Mouse (Mus musculus) embryonic fibroblast, embryonic 13.5 days (primary cell): ENCODE data around the gene Irf4. TPM values are rescaled to one million over a fixed set of nuclear protein-coding genes. Genes with fewer than 3 reads are reported as not detected.

Experiments
- H3K27ac ChIP-seq: 2 replicates; pipeline ENCODE4 v1.5.1; 2012; ENCODE audit warnings: low read length, control low read depth, inconsistent platforms; ENCODE audit not compliant: insufficient read depth
- H3K4me1 ChIP-seq: 2 replicates; pipeline ENCODE4 v1.6.1; 2011; ENCODE audit warnings: low read length; ENCODE audit not compliant: control insufficient read depth, insufficient read depth
- H3K4me3 ChIP-seq: 2 replicates; pipeline ENCODE4 v1.5.1; 2011; ENCODE audit warnings: mild to moderate bottlenecking, control low read depth, low read length; ENCODE audit not compliant: insufficient read depth
- CTCF ChIP-seq: IDR thresholded peaks from 2 replicates; pipeline ENCODE4 v1.5.1; 2011; ENCODE audit warnings: mild to moderate bottlenecking, control low read depth, low read length, moderate library complexity, borderline replicate concordance; ENCODE audit not compliant: insufficient read depth
- POLR2A ChIP-seq: IDR thresholded peaks from 2 replicates; pipeline ENCODE4 v1.6.1; 2011; ENCODE audit warnings: low read depth, mild to moderate bottlenecking, control low read depth, low read length, moderate library complexity
- polyA plus RNA-seq: library from polyadenylated mRNA; stranded (reverse); fragments of >200 nt; gene quantifications from 2 replicates; pipeline ENCODE4 v1.2.4, GENCODE M21; 2011; ENCODE audit warnings: low read depth; ENCODE audit not compliant: missing spikeins, insufficient read length

Gene Irf4
- polyA plus RNA-seq, 1 experiment = not detected

DNA sequence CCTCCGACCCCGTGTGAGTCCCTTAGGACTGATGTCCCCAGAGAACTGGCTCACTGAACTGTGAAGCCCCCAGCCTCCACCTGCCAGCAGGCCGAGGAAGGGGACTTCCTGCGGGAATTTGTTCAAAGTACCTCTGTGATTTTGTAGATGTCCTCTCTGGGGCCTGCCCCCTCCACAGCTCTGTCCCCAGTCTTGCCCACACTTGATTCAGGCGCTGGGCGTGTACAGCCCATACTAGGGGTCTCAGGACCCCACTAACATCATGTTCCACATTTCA is 2.2 kb downstream of the Irf4 start:
- H3K27ac ChIP-seq = no peak overlapping the region
- 0 out of 2 replicates have a peak, but pooled peaks cover 3% of the 10 kb centered on the region for H3K4me1 ChIP-seq
- no peak for TF ChIP-seq CTCF
- TF ChIP-seq POLR2A = no peak
- no peak overlapping the region for H3K4me3 ChIP-seq

DNA sequence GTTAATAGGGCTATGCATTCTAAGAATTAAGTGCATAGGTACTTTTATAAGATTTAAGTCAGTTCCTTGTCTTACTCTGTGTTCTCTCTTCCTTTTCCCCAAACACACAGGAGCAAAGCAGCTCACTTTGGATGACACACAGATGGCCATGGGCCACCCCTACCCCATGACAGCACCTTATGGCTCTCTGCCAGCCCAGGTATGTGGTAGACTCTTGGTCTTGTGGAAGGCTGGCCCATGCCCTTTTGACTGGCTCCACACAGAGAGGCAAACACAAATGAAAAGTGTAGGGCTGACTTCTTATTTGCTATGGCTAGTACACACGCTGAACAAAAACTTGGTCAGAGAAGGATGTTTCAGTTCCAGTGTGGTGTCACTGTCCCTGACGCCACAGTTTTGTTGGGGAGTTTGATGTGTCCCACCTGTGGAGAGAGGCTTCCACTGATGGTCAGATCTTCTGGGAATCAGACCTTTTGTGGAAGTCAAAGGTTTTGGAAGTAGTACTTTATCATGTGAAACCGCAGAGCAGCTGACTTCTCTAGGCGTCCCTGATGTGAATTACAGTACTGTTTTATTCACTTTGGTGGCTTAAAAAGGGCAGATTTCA is 3.7 kb downstream of the Irf4 start:
- Histone ChIP-seq H3K4me3 (no peak overlapping the region), H3K4me1 (0 out of 2 replicates have a peak, but pooled peaks cover 3% of the 10 kb centered on the region), H3K27ac (no peak overlapping the region)
- no peak for TF ChIP-seq POLR2A
- no peak for TF ChIP-seq CTCF

DNA sequence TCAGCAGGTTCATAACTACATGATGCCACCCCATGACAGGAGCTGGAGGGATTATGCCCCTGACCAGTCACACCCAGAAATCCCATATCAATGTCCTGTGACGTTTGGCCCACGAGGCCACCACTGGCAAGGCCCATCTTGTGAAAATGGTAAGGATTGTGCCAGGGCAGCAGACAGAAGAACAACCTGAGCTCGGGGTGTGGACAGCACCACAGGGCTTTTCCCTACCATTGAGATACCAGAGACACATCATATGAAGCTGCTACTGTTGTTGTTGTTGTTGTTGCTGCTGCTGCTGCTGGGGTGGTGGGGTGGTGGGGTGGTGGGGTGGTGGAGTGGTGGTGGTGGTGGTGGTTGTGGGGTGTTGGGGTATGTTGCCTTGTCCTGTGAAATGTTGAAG is 4.4 kb downstream of the Irf4 start:
- H3K27ac ChIP-seq = no peak overlapping the region

DNA sequence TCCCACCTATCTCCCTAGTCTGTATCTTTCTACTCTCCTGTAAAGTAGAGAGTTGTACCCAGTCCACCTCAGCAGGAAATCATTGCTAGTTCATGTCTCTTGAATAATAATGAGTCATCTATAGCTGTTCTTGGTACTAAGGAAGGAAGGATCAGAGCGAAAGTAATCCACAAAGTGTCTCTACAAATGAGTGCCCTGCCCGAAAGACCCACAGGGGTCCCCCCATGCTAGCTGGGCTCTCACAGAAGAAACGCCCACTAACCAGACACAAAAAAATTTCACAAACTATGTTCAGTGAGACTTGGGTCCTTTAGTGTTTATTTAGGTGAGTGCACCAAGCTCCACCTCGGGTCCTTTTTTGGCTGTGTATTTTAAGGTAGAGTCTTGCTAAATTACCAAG is 5.0 kb downstream of the Irf4 start:
- TF ChIP-seq POLR2A = no peak
- TF ChIP-seq CTCF = no peak
- Histone ChIP-seq H3K4me3 (no peak overlapping the region), H3K27ac (no peak overlapping the region), H3K4me1 (0 out of 2 replicates have a peak, but pooled peaks cover 3% of the 10 kb centered on the region)

More for the DNA sequence above, 4.4 kb downstream of the Irf4 start:
- TF ChIP-seq POLR2A (no peak), CTCF (no peak)
- Histone ChIP-seq H3K4me1 (0 out of 2 replicates have a peak, but pooled peaks cover 3% of the 10 kb centered on the region), H3K4me3 (no peak overlapping the region)

DNA sequence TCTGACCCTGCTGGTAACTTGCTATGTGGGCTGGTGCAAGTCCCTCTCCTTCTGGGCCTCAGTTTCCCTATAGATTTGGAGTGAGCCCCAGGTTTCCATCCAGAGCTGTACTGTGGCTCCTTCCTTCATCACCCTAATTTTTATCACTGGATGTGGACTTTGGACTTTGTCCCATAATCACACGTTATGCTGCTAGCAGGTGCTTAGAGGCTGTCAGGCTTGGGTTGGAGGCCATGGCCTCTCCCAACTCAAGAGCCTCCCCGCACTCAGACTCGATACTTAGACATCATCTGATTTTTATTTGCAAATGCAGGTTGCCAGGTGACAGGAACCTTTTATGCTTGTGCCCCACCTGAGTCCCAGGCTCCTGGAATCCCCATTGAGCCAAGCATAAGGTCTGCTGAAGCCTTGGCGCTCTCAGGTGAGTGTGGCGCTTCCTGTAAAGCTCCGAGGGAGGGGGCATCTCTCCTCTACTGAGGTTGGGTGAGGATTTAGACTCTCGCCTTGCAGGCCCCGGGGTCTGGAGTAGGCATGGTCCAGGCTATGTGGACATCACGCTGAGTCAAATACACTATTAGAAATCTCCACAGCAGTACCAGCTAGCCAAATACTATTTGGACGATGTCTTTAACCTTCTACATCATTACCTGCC is 5.9 kb downstream of the Irf4 start:
- Histone ChIP-seq H3K4me1 (no peaks in the 10 kb centered on the region), H3K27ac (no peak overlapping the region), H3K4me3 (no peak overlapping the region)
- TF ChIP-seq POLR2A (no peak), CTCF (no peak)

DNA sequence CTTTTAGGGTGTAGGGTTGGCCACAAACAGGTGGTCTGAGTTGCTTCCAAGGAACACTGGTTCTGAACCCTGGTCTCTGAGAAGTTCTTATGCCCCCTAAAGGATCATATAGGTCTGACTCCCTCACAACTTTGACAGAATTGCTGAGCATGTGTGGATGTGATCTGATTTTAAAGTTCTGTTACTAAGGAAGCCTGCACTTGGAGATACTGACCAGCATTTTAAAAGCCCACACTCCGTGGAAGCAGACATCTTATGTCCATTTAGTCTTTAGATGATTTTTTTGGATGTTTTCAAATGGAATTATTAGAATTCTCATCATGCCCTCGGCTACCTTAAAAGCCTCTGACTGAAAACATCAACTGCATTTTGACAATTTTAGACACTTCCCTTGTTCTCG is 6.6 kb downstream of the Irf4 start:
- no peak overlapping the region for H3K4me3 ChIP-seq
- no peak for TF ChIP-seq POLR2A
- no peak for TF ChIP-seq CTCF
- no peak overlapping the region for H3K27ac ChIP-seq
- H3K4me1 ChIP-seq = no peaks in the 10 kb centered on the region

DNA sequence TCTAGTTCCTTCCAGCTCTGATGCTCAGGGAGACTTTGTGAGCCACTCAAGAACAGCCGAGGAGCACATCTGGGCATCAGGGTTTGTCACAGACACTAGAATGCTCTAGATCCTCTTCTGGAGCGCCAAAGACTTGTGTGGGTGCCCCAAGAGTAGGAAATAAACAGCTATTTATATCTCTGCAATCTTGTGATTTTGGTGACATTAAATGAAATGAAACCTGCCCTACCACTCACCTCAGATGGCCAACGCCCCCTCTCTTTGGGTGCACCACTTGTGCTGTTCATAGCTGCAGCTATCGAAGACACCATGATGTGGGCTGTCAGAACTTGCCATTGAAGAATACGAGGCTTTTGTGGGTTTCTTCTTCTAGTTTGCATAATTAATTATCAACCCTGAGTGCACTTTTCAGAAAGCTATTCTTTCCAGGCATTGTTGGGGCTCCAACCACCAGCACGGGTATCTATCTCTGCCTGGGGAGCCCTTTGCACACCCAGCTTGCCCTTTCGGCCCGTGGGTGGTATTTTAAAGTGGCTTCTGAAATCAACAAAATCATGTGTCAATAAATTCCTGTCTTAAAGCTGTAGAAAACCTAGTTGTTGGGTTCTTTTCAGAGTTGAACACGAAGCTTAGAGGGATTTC is 7.1 kb downstream of the Irf4 start:
- Histone ChIP-seq H3K4me1 (no peaks in the 10 kb centered on the region), H3K4me3 (no peak overlapping the region), H3K27ac (no peak overlapping the region)
- TF ChIP-seq CTCF (no peak), POLR2A (no peak)

DNA sequence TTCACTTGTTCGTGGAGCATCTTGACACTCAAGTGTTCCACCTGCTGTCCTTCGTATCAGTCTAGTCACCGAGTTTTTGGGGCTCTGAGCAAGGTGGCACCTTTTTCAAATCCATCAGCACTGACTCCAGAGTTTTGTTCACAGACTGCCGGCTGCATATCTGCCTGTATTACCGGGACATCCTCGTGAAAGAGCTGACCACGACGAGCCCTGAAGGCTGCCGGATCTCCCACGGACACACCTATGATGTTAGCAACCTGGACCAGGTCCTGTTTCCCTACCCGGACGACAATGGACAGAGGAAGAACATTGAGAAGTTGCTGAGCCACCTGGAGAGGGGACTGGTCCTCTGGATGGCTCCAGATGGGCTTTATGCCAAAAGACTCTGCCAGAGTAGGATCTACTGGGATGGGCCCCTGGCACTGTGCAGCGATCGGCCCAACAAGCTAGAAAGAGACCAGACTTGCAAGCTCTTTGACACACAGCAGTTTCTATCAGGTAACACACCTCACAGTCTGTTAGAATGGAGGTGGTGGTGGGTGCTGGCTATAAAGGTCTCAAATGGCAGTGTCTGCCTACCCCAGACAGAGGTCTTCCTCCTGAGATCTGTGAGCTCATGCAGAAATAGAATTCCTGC is 8.4 kb downstream of the Irf4 start:
- no peaks in the 10 kb centered on the region for H3K4me1 ChIP-seq
- TF ChIP-seq CTCF = no peak
- TF ChIP-seq POLR2A = no peak
- no peak overlapping the region for H3K27ac ChIP-seq
- no peak overlapping the region for H3K4me3 ChIP-seq

DNA sequence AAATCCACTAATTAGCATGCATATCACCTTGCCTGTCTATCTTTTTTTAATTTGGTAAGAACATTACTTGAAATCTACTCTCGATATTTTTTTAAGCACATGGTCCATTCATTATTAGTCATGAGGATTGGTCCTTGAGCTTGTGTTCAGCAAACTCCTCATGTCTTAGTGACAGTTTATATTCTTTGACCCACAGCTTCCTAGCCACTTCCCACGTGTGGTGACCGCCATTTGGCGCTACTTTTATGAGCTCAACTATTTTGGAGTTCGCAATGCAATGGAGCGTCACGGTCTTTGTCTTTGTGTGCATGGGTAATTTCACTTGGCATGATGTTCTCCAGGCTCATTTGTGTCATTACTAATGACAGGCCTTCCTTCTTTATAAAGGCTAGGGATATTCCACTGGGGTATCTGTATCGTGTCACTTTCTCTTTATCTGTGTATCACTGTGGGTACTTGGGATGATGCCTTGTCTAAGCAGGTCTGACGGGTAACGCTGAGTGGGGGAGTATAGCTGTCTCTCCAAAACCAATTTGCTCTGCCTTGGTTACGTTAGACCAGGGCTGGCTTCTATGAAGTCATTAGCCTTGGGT is 9.9 kb downstream of the Irf4 start:
- Histone ChIP-seq H3K4me1 (no peaks in the 10 kb centered on the region), H3K27ac (no peak overlapping the region), H3K4me3 (no peak overlapping the region)
- TF ChIP-seq CTCF (no peak), POLR2A (no peak)
